Mouse (Mus musculus) layer of hippocampus, postnatal 14 days (tissue): ENCODE results near the gene Ppp1r3f. TPM values are rescaled to one million over a fixed set of nuclear protein-coding genes. Genes with fewer than 3 reads are reported as not detected.

ENCODE experiments used
- DNase-seq, 2 experiments: peaks; one replicate each; pipeline ENCODE4 v3.0.0; 2021 to 2022; ENCODE audit warnings: low spot score in 2 of 2, mixed read lengths in 1 of 2
- long read RNA-seq, 2 experiments: library from polyadenylated mRNA; stranded (forward); transcript quantifications; one replicate each; pipeline ENCODE4 v2.0.0; 2021
- total RNA-seq, 2 experiments: library from RNA; stranded (reverse); gene quantifications; 2 replicates each; pipeline ENCODE4 v1.2.3; 2021

Ppp1r3f gene
- total RNA-seq = 10 to 100 TPM; 16.5 to 16.7 TPM
- long read RNA-seq, experiment 1, full-length matches to known transcripts = 26 of 29 reads
- long read RNA-seq, experiment 1, partial matches to known transcripts = 0 of 29 reads
- long read RNA-seq, experiment 1, other reads (novel, unspliced or antisense) = 3 of 29 reads
- long read RNA-seq, experiment 2, transcript Ppp1r3f-201 (4 exons, 3,066 nt) = major isoform, 11 of 11 reads
- long read RNA-seq, experiment 2, partial matches to known transcripts = 0 of 11 reads
- long read RNA-seq, experiment 2, other reads (novel, unspliced or antisense) = 0 of 11 reads

DNA sequence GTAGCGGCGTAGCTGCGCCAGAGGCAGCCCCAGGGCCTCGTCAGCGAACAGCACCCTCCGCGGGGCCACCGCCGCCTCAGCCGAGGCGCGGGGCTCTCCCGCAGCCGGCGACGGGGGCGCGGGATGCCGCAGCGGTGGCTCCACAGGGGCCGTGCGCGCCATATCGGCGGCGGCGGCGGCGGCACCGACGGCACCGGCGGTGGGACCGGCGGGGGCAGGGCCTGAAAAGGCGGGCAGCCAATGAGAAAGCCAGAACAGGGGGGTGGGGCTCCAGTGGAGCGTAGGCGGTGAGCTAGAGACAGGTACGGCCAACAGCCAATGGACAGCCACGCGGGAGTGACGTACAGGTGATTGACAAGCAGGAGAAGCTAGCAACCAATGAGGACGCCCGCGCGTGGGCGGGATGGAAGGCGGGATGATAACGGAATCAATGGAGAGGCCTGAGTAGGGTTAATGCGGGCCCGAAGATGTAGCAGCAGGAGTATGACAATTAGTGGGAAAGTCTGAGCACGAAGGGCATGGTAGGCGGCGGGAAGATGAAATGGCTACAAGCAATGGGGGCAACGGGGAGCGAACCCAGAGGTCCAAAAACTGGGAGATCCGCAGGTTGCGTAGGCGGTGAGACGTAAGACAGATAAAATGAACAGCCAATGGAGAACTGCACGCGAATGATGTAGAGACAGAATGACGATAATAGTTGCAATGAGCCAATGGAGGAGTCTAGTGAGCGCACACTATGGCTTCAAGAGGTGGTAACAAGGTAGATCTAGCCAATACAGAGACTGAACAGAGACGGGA, at the start of gene Ppp1r3f:
Gene Ppp1r3f (minus strand): TSS at position 197 of the 798 bp plus-strand sequence.
- DNase-seq = peak; percentile 91 to 98

- DNase-seq = no peak
Observed at GRCm38 (mm10) chrX:7617889-7618551, 43.9 kb upstream of the Ppp1r3f start.

DNA sequence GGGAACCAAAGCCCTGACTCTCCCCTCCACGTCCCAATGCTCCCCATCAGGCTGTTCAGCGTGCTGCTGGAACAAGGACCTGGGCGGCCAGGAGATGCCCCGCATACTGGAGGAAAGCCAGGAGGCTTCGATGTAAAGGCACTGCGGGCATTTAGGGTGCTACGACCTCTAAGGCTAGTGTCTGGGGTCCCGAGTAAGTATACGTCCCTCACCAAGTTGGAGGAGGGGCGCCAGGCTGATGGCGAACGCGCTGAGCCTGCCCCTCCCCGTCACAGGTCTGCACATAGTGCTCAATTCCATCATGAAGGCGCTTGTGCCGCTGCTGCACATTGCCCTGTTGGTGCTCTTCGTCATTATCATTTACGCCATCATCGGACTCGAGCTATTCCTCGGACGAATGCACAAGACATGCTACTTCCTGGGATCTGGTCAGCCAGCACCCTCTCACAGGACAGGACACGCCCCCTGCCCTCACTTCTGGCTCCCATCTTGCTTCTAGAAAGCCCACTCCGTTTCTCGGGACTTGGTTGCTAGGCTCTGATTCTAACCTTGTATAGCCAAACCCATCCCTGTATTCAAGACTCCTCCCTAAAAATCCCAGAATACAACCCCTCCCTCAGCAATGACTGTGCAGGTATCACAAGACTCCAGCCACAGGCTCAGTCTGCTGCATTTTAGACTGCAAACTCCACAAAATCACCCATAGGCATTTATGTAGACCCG, 36.6 kb upstream of the Ppp1r3f start:
- peak in 1 of 2 experiments; percentile 24 for DNase-seq

DNA sequence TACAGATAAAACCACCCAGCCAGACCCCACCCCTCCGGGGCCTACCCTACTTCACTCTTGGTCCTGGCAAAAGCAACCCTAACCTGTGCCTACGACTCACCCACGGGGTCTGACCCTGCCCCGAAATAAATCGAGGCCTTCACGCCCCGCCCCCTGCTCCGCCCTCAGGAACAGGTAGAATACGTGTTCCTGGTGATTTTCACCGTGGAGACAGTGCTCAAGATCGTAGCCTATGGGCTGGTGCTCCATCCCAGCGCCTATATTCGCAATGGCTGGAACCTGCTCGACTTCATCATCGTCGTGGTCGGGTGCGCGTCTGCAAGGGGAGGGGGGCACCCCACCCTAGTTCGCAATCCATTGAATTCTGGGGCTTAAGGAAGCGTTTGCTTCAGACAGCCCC, 36.0 kb upstream of the Ppp1r3f start:
- peak; percentile 6 to 10 for DNase-seq

- no peak for DNase-seq
Observed at GRCm38 (mm10) chrX:7606783-7607182, 32.7 kb upstream of the Ppp1r3f start, which contains the start of gene Cacna1f. Gene Cacna1f (plus strand): TSS chrX:7607083.

- DNase-seq = no peak
Observed at GRCm38 (mm10) chrX:7605575-7605941, 31.5 kb upstream of the Ppp1r3f start.

GRCm38 (mm10) chrX:7604879-7605574, 30.9 kb upstream of the Ppp1r3f start, which contains the start of gene Ccdc22:
Gene Ccdc22 (minus strand): TSS chrX:7605517.
- DNase-seq = peak; percentile 73 to 79

DNA sequence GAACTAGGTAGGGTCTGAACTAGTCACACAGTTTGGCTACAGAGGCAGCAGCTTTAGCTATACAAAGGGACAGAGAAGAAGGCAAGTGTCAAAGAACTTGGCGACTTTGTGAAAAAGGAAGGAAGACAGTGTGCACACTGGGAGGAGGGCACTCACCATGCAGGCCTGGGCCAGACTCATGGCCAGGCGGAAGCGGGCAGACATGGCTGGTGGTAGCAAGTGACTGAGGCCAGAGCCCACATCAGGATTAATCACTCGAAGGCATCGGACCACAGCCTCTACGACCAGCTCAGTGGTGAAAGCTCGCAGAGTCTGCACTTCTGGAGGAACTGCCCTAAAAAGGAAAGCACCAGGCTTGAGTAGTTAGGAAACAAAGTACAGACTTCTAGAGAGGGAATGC, 29.9 kb upstream of the Ppp1r3f start:
- no peak for DNase-seq

DNA sequence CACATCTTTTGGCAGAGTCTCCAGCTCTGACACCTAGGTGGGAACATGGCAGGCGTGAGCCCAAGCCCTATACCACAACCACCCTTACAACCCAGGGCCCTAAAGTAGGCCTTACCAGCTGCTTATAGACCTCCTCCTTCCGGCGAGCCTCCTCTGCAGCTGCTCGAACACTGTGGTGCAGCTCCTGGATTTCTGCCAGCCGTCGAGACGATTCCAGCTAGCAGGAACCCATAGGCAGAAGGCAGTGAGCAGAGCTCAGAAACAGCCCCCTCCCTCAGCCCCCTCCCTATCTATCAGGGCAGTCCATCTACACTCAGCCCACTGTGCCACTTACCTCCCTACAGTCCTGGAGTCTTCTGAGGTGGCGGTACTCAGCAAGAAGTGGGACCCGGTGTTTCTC, 21.3 kb upstream of the Ppp1r3f start:
- DNase-seq = no peak

GRCm38 (mm10) chrX:7586356-7586755, 12.3 kb upstream of the Ppp1r3f start:
- DNase-seq = no peak

GRCm38 (mm10) chrX:7583881-7584280, 9.8 kb upstream of the Ppp1r3f start:
- DNase-seq = no peak

DNA sequence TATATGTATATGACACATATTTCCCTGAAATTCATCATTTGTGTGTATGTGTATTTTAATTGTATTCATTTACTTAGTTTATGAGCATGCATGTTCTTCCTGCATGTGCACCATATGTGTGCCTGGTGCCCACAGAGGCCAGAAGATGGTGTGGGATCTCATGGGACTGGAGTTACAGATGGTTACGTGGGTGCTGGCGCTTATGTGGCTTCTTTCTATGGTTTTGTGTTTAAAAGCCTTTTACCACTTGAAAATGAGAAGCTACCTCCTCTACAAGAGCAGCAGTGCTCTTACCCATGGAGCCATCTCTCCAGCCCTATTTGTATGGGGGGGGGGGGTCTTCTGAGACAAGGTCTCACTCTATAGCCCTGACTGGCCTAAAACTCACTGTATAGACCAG, 7.1 kb upstream of the Ppp1r3f start:
- DNase-seq = peak in 1 of 2 experiments; percentile 24

GRCm38 (mm10) chrX:7574885-7575231, 775 bp upstream of the Ppp1r3f start:
- no peak for DNase-seq

GRCm38 (mm10) chrX:7573176-7574086, 652 bp downstream of the Ppp1r3f start, which contains the start of gene Foxp3:
Gene Foxp3 (plus strand): TSS chrX:7573644.
- DNase-seq = peak; percentile 9 to 15

DNA sequence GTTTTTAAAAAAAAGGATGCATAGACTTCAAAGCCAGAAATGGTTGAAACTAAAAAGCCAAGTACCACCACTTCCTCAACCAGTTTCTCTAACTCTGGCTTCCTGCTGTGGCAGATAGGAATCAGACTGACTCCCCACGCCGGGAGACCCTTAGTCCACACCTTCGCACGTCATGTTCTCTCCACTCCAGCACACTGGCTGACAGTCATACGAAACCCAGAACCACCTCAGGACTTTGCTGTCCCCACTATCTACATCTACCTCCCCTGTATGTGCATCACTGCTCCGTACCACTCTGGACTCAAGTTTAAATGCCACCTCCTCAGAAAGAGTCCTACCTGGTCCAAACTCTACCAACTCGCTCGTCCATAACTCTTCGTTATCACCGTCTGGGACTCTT, 1.6 kb downstream of the Ppp1r3f start:
- DNase-seq = no peak

DNA sequence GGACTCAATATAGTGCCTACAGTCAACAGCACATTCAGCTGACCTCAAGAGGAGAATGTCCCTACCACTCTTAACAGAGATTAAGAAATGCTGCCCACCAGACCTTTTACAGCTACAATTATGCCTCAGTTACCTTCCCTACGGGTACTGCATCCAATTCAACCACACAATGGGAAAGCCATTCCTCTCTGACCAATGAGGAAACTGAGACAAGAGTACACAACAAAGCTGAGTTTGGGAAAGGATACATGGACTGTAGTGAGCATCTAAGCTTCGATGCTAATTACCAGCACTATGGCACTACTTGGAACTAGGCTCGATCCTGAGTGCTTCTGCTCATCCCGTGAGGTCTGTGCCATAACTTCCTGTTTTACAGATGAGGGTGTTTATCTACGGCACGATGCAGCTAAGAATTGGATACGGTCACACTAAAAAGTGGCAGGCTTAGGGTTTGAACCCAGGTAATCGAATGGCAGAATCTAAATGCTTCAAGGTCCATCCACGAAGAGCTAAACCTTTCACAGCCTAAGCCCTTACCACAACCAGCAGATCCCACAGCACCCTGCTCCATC, 2.4 kb downstream of the Ppp1r3f start:
- DNase-seq = no peak

DNA sequence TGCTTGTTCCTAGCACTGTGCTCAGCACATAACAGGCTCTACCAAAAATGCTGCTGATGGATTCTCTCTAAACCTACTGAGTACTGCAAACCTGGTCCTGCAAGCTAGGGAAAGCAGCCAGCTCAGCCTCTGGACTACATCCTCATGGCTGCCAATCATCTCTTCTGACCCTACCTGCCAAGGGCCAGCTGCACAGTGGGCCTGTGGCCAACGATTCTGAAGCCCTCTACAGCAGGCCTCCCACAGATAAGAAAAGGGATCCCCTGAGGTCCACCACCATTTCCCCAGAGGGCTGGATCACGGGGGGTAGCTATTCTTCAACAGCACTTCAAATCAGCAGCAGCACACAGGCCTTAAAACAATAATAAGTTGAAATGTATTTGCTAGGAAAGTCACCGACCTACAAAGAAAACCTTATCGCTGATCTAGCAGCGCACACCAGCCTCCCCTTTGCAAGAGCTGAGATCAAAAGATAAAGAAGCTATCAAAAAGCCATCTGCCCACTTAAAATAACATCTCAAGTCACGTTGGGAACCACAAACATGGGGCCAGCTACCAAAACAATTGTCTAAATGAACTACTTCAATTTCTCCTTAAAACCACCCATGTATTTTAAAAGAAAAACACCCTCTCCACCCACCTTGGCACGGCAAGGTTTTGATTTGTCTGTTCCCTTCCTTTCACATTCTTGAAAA, 3.5 kb downstream of the Ppp1r3f start:
- no peak for DNase-seq

DNA sequence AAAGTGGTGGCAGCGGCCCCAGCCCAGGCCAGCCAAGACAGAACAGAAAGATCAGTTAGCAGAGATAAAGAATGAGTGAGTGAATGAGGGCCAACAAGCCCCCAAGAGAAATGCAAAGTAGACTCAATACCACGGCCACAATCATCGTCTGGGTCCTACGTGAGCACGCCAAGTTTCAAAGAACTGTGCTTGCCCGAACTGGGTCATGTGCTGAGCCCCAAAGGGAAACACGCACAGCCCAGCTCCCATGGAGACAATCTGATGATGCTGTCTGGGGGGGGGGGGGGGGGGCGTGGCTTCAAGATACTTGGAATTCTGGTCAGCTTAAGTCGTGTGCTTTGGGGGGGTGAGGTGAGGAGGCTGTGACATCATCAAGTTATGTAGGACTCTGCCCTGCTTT, 6.6 kb downstream of the Ppp1r3f start:
- no peak for DNase-seq

DNA sequence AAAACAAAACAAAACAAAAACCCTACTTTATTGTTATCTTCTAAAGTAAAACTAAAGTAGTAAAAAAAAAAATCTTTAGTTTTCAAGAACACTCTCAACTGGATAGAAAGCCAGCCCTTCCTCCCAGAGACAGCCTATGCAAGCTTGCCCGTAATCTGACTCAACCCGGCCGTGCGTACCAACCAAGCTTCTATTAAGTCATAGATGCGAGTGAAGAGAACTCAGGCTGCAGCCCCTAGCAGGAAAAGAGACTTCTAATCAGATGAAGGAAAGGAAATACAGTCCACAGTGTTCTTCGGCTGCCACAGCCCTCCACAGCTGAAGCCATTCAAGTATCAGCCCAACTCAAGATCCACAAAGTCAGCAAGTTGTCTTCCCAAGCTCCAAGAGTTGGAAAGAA, 7.7 kb downstream of the Ppp1r3f start:
- no peak for DNase-seq
